Mouse (Mus musculus): ENCODE data around the gene Hsd17b14.

The Hsd17b14 gene

DNA sequence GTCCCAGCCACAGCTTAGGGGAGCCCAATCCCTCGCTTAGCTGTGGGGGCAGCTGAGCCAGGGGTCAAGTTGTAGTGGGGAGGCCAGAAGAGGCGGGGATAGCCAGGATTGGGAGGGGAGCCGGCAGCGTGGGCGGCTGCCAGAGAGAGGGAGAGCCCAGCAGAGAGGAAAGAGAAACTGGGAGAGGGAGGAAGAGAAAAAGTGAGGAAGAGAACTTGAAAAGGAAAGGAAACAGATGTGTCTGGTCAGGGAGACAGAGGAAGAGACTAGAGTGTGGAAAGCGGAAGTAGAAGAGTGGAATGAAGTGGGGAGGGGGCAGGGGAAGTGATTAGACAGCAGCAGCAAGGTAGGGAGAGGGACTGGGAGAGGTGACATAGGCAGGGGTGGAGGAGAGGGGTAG lies 25.2 kb upstream of the Hsd17b14 start:
- no peak for DNase-seq (ENCODE audit: low spot score)

DNA sequence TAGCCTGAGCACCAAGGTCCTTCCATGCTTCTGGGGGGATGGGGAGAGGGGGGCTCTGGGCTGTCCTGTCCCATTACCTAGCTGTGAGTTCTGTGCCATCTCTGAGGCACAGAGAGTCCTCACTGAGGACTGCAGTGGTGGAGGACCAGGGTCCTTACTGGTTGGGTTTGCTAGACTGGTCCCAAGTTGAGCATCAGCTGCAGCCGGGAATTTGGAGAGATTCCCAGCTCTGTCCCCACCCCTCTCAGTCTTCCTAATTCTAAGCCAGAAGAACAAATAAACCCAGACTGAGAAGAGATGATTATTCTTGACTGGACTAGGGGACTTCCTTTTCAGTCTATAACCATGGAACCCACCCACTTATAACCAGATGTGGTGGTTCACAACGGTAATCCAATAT lies 24.1 kb upstream of the Hsd17b14 start:
- DNase-seq (ENCODE audit: low spot score): no peak

DNA sequence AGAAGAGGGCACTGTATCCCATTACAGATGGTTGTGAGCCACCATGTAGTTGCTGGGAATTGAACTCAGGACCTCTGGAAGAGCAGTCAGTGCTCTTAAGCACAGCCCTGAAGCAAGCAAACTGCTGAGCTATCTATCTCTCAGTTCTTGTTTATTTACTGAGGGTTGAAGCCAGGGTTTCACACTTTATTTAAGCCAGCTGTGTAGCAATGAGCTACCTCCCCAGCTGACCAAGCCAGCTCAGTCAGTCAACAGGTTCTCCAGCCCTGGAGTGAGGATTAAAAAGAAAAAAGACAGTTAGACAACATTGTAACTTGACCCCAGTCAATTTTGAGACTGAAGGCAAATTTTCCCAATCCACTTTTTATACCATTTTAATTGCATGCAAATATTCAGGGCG lies 19.0 kb upstream of the Hsd17b14 start:
- no peak for DNase-seq (ENCODE audit: low spot score)

DNA sequence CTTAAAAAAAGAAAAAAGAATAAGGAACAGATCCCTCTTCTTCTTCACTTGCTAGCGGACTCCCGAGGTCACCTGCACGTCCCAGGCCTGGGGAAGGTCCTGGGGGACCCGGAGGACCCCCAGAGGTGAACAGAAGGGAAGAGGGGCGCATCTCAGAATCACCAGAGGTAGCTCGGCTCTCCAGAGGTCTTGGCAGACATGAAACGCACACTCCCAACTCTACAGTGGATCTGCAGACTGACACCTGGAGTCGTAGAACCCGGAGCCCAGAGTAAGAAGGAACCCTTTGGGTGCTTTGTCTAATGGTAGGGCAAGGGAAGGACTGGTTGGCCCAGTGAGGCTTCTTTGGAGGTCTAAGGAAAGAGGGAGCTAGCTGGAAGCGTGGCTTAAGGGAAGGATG lies 17.1 kb upstream of the Hsd17b14 start:
- no peak for DNase-seq (ENCODE audit: low spot score)

DNA sequence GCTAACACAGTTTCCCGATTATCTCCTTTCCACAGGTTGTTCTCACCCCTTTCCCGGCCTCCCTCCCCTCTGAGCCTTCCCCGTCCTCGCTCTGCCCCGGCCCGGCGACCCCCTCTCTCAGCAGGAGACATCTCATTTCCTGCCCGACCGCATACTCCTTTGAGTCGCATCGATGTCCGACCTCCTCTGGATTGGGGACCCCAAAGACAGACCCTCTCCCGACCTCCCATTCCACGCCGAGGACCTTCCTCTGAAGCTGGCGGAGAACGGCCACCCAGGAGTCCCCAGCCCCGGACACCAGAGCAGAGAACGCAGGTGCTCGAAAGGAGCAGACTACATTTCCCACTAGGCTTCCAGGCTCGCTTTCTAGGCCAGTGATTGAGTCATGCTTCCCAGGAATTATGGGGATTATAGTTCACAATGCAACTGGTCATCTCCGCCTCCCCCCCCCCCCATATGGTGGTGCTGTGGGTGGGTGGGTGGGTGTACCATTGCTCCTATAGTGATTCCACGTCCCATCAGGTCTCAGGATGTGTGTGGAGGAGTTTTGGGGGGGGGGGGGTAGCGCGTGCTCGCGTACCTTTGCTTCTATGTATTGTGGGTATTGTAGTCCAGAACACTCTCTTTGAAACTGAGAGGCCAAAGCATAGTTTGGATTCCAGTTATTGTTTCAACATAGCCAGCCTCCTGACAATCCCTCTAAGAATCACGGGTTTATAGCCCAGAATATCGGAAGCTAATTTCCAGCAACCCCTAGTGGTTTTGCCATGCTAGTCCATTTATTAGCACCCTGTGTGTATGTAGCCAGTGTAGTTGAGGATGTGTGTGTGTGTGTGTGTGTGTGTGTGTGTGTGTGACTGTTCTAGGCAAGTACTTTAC lies 16.3 kb upstream of the Hsd17b14 start:
- peak; percentile 73 for DNase-seq (ENCODE audit: low spot score)

DNA sequence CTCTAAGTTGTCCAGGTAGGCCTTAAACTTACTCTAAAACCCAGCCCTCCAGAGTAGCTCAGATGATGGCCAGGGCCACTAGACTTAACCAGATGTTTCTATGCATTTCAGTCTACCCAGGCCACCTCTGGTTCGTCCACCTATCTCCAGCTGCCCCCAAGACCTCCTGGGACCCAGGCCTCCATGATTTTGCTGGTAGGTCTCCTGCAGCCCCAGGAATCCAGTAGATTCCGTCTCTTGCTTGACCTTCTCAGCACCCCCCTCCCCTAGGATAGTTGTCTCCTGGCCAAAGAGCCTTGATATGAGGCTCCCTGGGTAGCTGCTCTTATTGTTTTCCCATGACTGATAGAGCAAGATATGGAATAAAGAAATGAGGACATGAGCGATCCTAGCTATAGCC lies 15.6 kb upstream of the Hsd17b14 start:
- no peak for DNase-seq (ENCODE audit: low spot score)

DNA sequence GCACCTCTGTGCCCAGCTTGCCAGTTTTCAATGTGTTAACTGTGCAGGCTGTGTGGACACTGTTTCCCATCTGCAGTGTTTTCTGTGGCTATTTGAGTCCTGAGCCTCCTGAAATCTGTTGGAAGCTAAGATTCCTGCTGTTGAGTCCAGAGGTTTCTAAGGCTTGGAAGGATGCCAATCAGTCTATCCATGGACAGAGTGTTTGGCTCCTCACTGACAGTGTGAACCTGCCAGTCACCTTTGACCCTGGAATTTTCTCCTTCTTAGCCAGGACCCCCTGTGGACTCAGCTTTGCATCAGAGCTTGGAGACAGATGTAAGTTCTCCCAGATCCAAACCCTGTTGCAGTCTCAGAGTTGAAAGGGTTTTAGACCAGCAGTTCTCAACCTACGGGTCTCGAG lies 14.5 kb upstream of the Hsd17b14 start:
- DNase-seq (ENCODE audit: low spot score): no peak

DNA sequence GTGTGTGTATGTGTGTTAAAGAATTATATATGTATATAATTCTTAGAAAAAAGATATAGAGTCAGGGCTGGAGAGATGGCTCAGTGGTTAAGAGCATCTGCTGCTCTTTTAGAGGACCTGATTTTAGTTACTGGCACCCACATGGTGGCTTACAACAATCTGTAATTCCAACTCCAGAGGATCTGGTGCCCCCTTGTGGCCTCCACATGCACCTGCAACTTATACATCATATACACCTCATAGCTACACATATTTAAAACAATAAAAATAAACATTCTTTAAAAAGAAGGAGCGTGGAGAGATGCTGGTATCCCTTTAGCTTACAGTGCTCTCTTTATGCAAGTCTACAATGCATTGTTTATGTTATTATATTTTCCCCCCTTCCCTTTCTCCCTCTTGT lies 10.2 kb upstream of the Hsd17b14 start:
- no peak for DNase-seq (ENCODE audit: low spot score)

DNA sequence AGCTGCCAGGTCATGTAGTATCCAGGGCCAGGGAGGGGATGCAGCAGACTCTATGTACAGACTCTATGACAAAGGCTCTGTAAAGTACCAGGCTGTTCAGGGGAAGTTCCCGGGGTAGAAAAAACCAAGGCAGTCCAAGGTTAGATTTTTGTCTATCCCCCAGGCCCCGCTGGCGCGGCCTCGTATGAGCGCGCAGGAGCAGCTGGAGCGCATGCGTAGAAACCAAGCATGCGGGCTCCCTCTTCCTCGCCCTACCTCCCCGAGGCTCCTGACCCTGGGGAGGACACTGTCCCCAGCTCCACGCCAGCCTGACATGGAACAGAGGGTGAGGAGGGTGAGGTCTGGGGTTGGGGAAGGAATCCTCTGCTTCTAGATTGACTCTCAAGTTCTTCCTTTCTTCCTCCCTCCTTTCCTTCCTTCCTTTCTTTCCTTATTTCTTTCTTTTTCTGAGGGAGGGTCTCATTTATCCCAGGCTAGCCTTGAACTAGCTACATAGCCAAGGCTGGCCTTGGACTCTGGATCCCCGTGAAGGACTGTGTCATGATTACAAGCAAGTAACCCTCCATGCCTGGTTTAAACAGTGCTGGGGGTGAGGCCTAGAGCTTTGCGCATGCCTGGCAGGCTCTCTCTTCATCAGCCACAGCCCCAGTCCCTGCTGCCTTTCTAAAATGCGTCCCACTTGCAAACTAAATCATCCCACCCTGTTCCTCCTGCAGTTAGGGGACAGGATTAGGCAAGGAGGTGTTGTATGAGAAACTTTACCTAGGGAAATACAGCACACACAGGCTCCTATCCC lies 4.9 kb upstream of the Hsd17b14 start:
- no peak for DNase-seq (ENCODE audit: low spot score)

DNA sequence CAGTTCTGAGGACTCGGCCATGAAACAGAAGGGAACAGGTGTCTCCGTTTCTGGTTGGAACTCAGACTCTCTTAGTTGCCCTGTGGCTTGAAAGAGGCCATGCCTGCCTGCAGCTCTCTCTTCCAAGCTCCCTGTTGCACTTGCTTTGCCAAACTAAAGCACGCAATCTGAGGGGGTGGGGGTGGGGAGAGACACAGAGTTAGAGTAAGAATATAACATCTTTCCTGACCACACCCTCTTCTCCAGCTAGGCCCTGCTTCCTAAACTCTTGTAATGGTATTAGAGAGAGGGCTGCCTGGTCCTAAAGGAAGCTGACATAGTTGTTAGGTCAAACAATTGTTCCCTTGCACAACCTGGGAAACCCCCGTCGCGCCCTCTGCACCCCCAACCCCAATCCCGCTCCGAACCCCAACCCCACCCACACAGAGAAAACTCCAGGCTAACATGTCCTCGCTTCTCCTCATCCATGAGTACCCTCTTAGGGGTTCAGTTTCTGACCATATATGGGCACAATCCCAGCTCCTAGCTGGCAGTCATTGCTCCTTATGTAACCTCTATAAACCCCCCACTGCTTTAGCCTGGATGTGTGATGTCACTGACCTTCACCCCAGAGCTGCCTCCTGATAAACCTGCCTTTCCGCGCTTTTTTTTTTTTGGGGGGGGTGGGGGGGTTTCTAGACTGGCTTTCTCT lies 3.7 kb upstream of the Hsd17b14 start:
- no peak for DNase-seq (ENCODE audit: low spot score)

DNA sequence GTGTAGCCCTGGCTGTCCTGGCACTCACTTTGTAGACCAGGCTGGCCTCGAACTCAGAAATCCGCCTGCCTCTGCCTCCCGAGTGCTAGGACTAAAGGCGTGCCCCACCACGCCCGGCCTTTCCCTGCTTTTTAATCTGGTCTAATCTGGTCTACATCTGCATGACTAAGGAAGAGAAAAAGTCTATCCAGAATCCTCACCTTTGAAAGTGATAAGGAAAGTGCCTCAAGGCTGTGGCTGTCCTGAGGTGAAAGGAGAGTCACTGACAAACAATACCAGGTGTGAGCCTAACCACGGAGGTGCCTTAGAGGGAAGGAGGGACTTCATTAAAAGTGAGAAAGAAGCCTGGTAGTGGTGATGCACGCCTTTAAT lies 3.2 kb upstream of the Hsd17b14 start:
- DNase-seq (ENCODE audit: low spot score): no peak

DNA sequence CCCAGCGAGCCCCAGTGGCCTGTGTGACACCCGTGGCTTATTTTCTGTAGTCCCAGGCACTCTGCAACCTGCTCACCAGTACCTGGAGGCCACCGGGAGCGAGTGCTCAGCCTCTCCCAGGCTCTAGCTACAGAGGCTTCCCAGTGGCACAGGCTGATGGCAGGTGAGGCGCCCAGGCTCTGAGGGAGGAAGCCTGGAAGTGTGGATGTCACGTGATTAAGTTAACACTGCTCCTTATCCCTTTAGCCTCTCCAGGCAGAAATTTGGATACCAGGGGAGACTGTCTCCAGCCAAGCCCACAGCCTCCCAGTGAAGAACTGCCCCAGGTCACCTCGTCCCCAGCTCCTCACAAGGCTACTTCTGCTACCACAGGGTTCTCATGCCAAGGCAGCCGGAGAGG lies 1.2 kb upstream of the Hsd17b14 start:
- no peak for DNase-seq (ENCODE audit: low spot score)

DNA sequence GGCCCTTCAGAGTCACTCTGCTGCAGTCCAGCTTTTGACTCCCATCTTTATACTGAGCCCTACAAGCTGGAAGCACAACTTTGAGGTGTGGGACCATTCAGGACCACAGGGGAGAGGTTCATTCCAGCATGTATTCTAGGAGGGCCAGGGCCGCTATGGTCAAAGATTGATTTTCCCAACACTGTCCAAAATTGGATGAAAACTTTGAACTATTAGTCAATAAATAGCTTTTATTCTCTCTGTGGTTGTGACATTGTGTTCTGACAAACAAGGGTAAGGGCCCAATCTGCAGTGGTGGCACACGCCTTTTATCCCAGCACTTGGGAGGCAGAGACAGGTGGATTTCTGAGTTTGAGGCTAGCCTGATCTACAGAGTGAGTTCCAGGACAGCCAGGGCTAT lies 703 bp upstream of the Hsd17b14 start:
- DNase-seq (ENCODE audit: low spot score): no peak

DNA sequence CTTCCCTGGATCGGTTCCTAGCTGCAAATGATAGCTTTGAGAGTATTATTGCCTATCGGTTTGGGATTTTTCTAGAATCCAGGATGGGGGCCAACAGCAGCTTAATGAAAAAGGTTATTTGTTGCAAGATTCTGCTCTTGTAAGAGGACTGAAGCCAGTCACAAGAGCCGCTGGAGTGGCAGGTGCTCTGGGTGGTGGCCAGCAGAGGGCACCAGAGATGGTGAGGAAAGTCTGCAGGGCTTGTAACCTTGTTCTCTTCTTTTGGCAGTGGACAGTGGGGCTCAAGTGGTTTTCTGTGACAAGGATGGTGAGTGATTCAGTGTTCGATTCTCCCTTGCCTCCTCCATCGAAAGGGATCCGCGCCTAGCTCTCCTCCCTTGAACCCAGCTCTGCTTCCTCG lies 1.1 kb downstream of the Hsd17b14 start:
- DNase-seq (ENCODE audit: low spot score): peak; percentile 77

DNA sequence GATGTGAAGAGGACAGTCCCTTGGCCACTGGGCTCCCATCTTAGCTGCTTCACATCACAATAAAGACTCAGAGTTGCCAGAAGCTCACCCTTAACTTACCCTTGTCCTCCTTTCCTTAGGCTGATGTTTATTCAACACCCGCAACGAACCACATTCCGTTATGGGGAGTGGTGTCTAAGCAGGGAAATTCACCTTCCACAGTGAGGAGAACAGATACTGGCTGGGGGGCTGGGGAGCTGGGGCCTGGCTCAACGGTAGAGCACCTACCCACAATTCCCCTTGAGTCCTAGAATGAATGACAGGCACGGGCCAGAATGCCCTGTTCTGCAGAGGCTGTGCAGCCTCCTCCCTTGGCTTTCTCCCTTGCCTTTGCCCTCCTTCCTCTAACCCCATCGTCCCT lies 4.2 kb downstream of the Hsd17b14 start:
- no peak for DNase-seq (ENCODE audit: low spot score)

DNA sequence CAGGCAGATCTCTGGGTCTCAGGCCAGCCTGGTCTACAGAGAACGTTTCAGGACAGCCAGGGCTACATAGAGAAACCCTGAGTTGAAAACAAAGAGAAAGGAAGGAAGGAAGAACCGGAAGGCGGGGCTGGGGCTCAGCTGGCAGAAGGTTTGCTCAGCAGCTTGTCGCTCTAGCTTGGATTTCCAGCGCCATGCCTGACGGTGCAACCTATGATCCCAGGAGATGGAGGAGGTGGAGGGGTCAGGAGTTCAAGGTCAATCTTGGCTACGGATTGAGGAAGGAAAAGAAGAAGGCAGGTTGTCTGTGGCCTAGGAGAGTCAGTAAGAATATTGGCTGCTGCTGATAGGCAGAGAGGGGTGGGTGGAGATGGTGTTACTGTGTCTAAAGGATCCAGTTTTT lies 5.5 kb downstream of the Hsd17b14 start:
- DNase-seq (ENCODE audit: low spot score): no peak

DNA sequence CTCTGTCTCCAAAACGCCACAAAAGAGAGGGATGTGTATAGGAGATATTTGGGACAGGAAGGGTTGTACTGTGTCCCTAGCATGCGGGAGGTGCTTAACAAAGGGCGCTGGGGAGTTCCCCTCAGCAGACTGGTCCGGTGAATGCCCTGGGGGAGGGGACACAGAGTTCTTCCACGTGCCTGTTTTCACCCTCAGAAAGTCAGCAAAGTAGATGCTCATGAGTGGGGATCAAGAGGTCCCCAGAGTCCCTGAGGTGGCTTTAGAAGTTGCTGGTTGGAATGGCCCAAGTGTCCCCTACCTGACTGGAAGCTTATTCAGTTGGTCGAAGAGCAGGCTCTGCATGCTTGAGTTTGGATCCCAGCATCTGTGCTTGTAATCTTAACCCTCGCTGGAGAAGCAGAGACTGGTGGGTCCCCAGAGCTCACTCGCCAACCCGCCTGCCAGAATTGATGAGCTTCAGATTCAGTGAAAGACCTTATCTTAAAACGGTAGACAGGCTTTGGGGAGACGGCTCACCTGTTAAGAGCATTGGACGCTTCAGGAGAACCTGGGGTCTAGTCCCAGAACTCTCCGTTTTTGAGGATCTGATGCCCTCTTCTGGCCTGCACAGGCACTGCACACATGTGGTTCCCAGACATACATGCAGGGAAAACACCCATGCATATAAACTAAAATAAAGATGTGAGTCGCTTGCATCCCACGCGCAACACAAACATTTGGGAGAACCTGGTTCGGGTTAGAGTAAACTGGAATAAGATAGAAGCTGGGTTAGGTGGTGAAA lies 6.3 kb downstream of the Hsd17b14 start:
- peak; percentile 80 for DNase-seq (ENCODE audit: low spot score)

DNA sequence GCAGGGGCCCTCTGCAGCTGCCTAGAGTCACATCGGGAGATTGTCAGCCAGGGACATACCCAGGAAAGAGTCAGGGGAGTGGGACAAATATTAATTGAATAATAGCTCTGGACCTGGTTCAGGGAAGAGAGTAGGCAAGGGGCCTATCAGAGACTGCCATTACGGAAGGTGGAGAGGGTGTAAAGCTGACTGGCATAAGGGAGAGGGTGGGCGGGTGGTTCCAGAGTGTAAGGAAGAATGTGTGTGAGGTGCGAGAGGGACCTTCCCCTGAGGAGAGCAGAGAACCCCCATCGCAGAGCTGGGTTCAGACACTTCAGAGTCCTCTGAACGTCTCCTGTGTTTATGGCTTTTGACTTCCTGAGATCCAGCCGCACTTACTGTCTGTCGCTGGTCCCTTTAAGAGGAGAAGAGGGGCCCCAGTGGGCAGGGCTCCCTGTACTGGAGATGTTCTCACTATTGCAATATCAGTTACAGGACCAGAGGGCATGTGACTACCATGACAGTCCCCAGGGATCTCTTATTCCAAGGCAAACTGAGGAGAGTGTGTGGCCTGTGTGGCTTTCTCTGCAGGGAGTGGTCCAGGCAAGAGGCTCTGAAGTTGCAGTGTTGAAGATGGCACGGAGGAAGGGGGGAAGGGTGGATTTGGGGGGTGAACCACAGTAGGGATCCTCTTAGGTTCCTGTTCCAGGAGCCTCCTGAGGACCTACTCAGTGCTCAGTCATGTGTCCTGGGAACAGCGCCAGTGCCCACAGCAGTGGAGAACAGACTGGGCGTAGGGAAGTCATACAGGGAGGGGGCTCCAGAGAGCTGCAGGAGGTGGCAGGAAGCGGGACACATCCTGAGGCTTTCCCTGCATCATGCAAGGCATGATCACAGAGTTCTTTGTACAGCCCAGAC lies 7.2 kb downstream of the Hsd17b14 start:
- DNase-seq (ENCODE audit: low spot score): no peak

DNA sequence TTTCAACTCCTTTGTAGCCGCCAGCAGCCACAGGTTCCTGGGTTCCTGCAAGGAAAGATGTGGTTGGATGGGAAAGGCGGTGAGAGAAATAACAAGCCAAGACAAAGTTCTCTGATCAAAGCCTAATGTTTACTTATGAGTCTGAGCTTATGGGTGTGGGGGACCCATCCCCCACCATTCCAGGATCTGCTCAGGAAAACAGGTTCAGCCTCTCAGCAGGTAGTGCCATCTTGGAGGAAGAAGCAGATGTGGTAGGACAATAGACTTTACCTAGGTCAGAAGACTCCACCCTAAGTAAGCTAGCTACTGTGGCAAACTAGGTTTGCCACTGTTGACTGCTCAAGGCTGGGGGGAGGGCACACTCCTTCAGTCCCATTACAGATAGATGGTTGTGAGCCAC lies 10.1 kb downstream of the Hsd17b14 start:
- no peak for DNase-seq (ENCODE audit: low spot score)

DNA sequence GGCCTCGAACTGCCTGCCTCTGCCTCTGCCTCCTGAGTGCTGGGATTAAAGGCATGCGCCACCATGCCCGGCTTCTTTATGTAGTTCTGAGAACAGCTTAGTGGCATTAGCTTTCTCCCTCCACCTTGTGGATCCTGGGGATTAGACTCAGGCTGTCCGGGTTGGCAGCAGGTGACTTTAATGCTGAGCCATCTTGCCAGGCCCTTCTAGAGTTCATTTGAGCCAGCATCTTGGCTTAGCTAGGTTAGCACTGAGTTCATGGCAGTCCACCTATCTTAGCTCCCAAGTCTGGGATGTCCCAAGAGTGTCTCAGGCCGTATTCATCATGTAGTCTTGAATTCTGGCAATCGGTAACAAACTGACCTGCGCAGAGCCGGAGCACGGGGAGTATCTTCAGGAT lies 10.8 kb downstream of the Hsd17b14 start:
- DNase-seq (ENCODE audit: low spot score): no peak

DNA sequence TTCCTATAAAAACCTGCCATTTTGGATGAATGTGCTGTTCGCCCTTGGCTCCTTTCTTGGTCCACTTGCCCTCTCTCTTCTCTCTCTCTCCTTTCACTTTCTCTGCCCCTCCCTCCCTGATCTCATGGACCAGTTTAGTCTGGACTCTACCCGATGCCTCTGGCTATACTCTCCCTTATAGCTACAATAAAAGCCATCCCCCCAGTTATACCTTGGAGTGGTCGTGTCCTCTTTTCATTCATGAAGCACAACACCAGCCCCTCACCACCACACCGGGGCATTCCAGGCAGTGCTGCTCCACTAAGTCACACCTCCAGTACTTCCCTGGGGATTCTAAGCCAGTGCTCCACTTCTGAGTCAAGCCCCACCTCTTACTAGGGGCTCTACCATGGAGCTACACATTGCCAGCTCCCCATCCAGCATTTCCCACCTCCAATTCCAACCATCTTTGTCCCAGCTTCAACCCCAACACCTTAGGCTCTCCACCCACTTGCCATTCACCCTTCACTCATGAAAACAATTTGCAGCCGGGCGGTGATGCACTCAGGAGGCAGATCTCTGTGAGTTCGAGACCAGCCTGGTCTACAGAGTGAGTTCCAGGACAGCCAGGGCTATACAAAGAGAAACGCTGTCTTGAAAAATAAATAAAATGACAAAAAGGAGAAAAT lies 12.6 kb downstream of the Hsd17b14 start:
- DNase-seq (ENCODE audit: low spot score): no peak

All from layer of hippocampus, adult 11-12 months (tissue).